Mouse (Mus musculus): ENCODE results near the gene Zfp791. TPM values are rescaled to one million over a fixed set of nuclear protein-coding genes. Genes with fewer than 3 reads are reported as not detected.

The Zfp791 gene
- total RNA-seq, 1 experiment: 1.0 TPM

GRCm38 (mm10) chr8:85059879-85060616 is 62.8 kb downstream of the Zfp791 start, which contains the start of gene Fbxw9:
Fbxw9 (plus strand) TSS chr8:85060055.
- H3K9ac ChIP-seq (ENCODE audit: insufficient read depth, low read depth, low read length, poor library complexity, severe bottlenecking): peak within 1 kb of the TSS; percentile 80
- peak within 1 kb of the TSS; percentile 79 to 90 for H3K4me3 ChIP-seq (ENCODE audit: insufficient read depth in 1 of 2, low read depth in 1 of 2, low read length in 2 of 2, poor library complexity in 1 of 2, severe bottlenecking in 1 of 2)
- DNase-seq (ENCODE audit: low read depth, low spot score): peak; percentile 91
- H3K9me3 ChIP-seq (ENCODE audit: control insufficient read depth, insufficient read depth, low read depth, low read length): no peaks in the 10 kb centered on the region
- H3K27ac ChIP-seq (ENCODE audit: insufficient read depth, low read depth, low read length, poor library complexity, severe bottlenecking): no peak within 1 kb of the TSS
- peaks cover 0 to 3% of the 10 kb centered on the region in 2 experiments; a peak in 1 of 4 replicates for H3K4me1 ChIP-seq (ENCODE audit: control insufficient read depth in 2 of 2, insufficient read depth in 2 of 2, low read length in 2 of 2, poor library complexity in 1 of 2)
- H3K36me3 ChIP-seq (ENCODE audit: control insufficient read depth, insufficient read depth, low read length, poor library complexity, severe bottlenecking): peaks cover 13% of the 10 kb centered on the region
- in situ Hi-C loops (cut with MboI; ENCODE audit: low sequenced_read_pairs in 2 of 2, unreplicated experiment in 2 of 2): no loop called here
- no peak for TF ChIP-seq ZNF384 (IDR thresholded peaks at IDR 0.05; ENCODE audit: low read depth, low read length)
- peak; percentile 82 for TF ChIP-seq HCFC1 (IDR thresholded peaks at IDR 0.05; ENCODE audit: borderline replicate concordance, insufficient read depth, low read length)

Other genes with a start within 250 kb of the Zfp791 start
- 36.3 and 57.2 TPM in 2 replicates for gene Gcdh, start 229.2 kb downstream of the Zfp791 start, total RNA-seq (2012; rRNA removed)
- 0.31 and 0.53 TPM in 2 replicates for gene Klf1, start 221.2 kb downstream of the Zfp791 start, total RNA-seq (2012; rRNA removed)
- 23.7 and 29.5 TPM in 2 replicates for gene Dnase2a, start 214.5 kb downstream of the Zfp791 start, total RNA-seq (2012; rRNA removed)
- 1.4 and 2.5 TPM in 2 replicates for gene Mast1, start 185.7 kb downstream of the Zfp791 start, total RNA-seq (2012; rRNA removed)
- gene Rtbdn, start 176.1 kb downstream of the Zfp791 start, total RNA-seq (2012; rRNA removed): 0.13 TPM in 1 of 2 replicates, not detected in the other
- not detected in 2 replicates for gene Gm49661, start 153.7 kb downstream of the Zfp791 start, total RNA-seq (2012; rRNA removed)
- gene Prdx2, start 153.5 kb downstream of the Zfp791 start, total RNA-seq (2012; rRNA removed): 259 and 328 TPM in 2 replicates
- 160 and 174 TPM in 2 replicates for gene Rnaseh2a, start 153.3 kb downstream of the Zfp791 start, total RNA-seq (2012; rRNA removed)
- gene Junb, start 144.4 kb downstream of the Zfp791 start, total RNA-seq (2012; rRNA removed): 53.8 and 57.6 TPM in 2 replicates
- gene Hook2, start 132.5 kb downstream of the Zfp791 start, total RNA-seq (2012; rRNA removed): 28.6 and 52.9 TPM in 2 replicates
- gene Best2, start 108.6 kb downstream of the Zfp791 start, total RNA-seq (2012; rRNA removed): 0.22 and 0.48 TPM in 2 replicates
- gene Asna1, start 97.8 kb downstream of the Zfp791 start, total RNA-seq (2012; rRNA removed): 237 and 266 TPM in 2 replicates
- gene Trir, start 96.3 kb downstream of the Zfp791 start, total RNA-seq (2012; rRNA removed): 161 and 181 TPM in 2 replicates
- gene Tnpo2, start 86.2 kb downstream of the Zfp791 start, total RNA-seq (2012; rRNA removed): 88.4 and 101 TPM in 2 replicates
- gene Fbxw9, start 63.0 kb downstream of the Zfp791 start, total RNA-seq (2012; rRNA removed): 49.3 and 86.0 TPM in 2 replicates
- gene Gm5741, start 55.1 kb downstream of the Zfp791 start, total RNA-seq (2012; rRNA removed): not detected in 2 replicates
- 54.1 and 63.1 TPM in 2 replicates for gene Dhps, start 51.3 kb downstream of the Zfp791 start, total RNA-seq (2012; rRNA removed)
- 24.9 and 27.6 TPM in 2 replicates for gene Wdr83os, start 42.4 kb downstream of the Zfp791 start, total RNA-seq (2012; rRNA removed)
- gene Wdr83, start 41.8 kb downstream of the Zfp791 start, total RNA-seq (2012; rRNA removed): 26.4 and 32.6 TPM in 2 replicates
- gene Man2b1, start 39.8 kb downstream of the Zfp791 start, total RNA-seq (2012; rRNA removed): 40.2 and 78.2 TPM in 2 replicates
- gene Cks1brt, start 28.8 kb upstream of the Zfp791 start, total RNA-seq (2012; rRNA removed): not detected in 2 replicates
- gene Olfr371, start 102.9 kb upstream of the Zfp791 start, total RNA-seq (2012; rRNA removed): not detected in 2 replicates
- gene Orc6, start 176.5 kb upstream of the Zfp791 start, total RNA-seq (2012; rRNA removed): 60.7 and 105 TPM in 2 replicates
- gene Vps35, start 176.7 kb upstream of the Zfp791 start, total RNA-seq (2012; rRNA removed): 74.8 and 109 TPM in 2 replicates